Mouse (Mus musculus) liver, postnatal 0 days (tissue): ENCODE data around the gene Pkp3.

ENCODE experiments used
- CTCF ChIP-seq: sonication (generic); IDR thresholded peaks from 2 replicates; pipeline ENCODE4 v1.5.1; 2016; ENCODE audit warnings: antibody characterized with exemption, low read depth
- EP300 ChIP-seq: IDR thresholded peaks from 2 replicates; pipeline ENCODE4 v1.6.1; 2016; ENCODE audit warnings: antibody characterized with exemption, low read depth, mild to moderate bottlenecking

- no peak for TF ChIP-seq CTCF
- no peak for TF ChIP-seq EP300
Observed at GRCm38 (mm10) chr7:141051060-141051685, 26.8 kb upstream of the Pkp3 start.
